Mouse (Mus musculus): ENCODE data around the gene Evi2a. TPM values are rescaled to one million over a fixed set of nuclear protein-coding genes. Genes with fewer than 3 reads are reported as not detected.

Gene Evi2a
- polyA plus RNA-seq, 1 experiment from 2014 or later, result 4.3 TPM

- Histone ChIP-seq H3K36me3 (no peaks in the 10 kb centered on the region; the same call in 1 of the 2 replicates), H3K9me3 (no peaks in the 10 kb centered on the region), H3K4me3 (no peak overlapping the region), H3K4me2 (replicated peaks) (no peak overlapping the region), H3K9ac (no peak overlapping the region), H3K27me3 (replicated peaks) (no peaks in the 10 kb centered on the region), H3K27ac (no peak overlapping the region), H3K4me1 (no peaks in the 10 kb centered on the region)
- 87% methylated on average over 1 of the region's 1 CpGs for WGBS
- no peak for ATAC-seq (ENCODE audit: low FRiP score, low read depth)
These were observed 7.5 kb downstream of the Evi2a start for GRCm38 (mm10) chr11:79522944-79523343.

- ATAC-seq (ENCODE audit: low FRiP score, low read depth), result no peak
These were observed 8.5 kb downstream of the Evi2a start for GRCm38 (mm10) chr11:79521930-79522329.

GRCm38 (mm10) chr11:79520772-79521171 lies 9.6 kb downstream of the Evi2a start:
- Histone ChIP-seq H3K4me2 (replicated peaks) (no peak overlapping the region), H3K9ac (no peak overlapping the region), H3K36me3 (no peaks in the 10 kb centered on the region), H3K27ac (no peak overlapping the region), H3K4me1 (no peaks in the 10 kb centered on the region), H3K9me3 (no peaks in the 10 kb centered on the region), H3K27me3 (replicated peaks) (no peaks in the 10 kb centered on the region), H3K4me3 (no peak overlapping the region)
- no peak for ATAC-seq (ENCODE audit: low FRiP score, low read depth)

More at GRCm38 (mm10) chr11:79521930-79522329, 8.5 kb downstream of the Evi2a start:
- no peaks in the 10 kb centered on the region for H3K9me3 ChIP-seq
- no peak overlapping the region for H3K9ac ChIP-seq
- H3K27me3 ChIP-seq (replicated peaks), result no peaks in the 10 kb centered on the region
- H3K4me2 ChIP-seq (replicated peaks), result no peak overlapping the region
- no peaks in the 10 kb centered on the region for H3K4me1 ChIP-seq
- no peak overlapping the region for H3K27ac ChIP-seq
- H3K36me3 ChIP-seq, result no peaks in the 10 kb centered on the region
- no peak overlapping the region for H3K4me3 ChIP-seq

GRCm38 (mm10) chr11:79519878-79520291 lies 10.5 kb downstream of the Evi2a start:
- Histone ChIP-seq H3K36me3 (no peaks in the 10 kb centered on the region), H3K27ac (no peak overlapping the region), H3K4me1 (no peaks in the 10 kb centered on the region), H3K27me3 (replicated peaks) (no peaks in the 10 kb centered on the region), H3K9me3 (no peaks in the 10 kb centered on the region), H3K4me3 (no peak overlapping the region), H3K9ac (no peak overlapping the region), H3K4me2 (replicated peaks) (no peak overlapping the region)
- WGBS, result 91% methylated on average over 1 of the region's 1 CpGs
- no peak for ATAC-seq (ENCODE audit: low FRiP score, low read depth)

GRCm38 (mm10) chr11:79519299-79519698 lies 11.1 kb downstream of the Evi2a start:
- no peak for ATAC-seq (ENCODE audit: low FRiP score, low read depth)
- no peak overlapping the region for H3K4me2 ChIP-seq (replicated peaks)
- no peak overlapping the region for H3K4me3 ChIP-seq
- H3K9me3 ChIP-seq, result no peaks in the 10 kb centered on the region
- no peak overlapping the region for H3K9ac ChIP-seq
- H3K27ac ChIP-seq, result no peak overlapping the region
- H3K36me3 ChIP-seq, result no peaks in the 10 kb centered on the region
- no peaks in the 10 kb centered on the region for H3K4me1 ChIP-seq
- WGBS, result 88% methylated on average over 6 of the region's 6 CpGs
- H3K27me3 ChIP-seq (replicated peaks), result no peaks in the 10 kb centered on the region

- H3K27me3 ChIP-seq (replicated peaks), result no peaks in the 10 kb centered on the region
- WGBS, result 98% methylated on average over 2 of the region's 2 CpGs
- H3K36me3 ChIP-seq, result no peaks in the 10 kb centered on the region
- no peaks in the 10 kb centered on the region for H3K4me1 ChIP-seq
- ATAC-seq (ENCODE audit: low FRiP score, low read depth), result no peak
- H3K4me3 ChIP-seq, result no peak overlapping the region
- H3K9me3 ChIP-seq, result no peaks in the 10 kb centered on the region
- no peak overlapping the region for H3K27ac ChIP-seq
- H3K4me2 ChIP-seq (replicated peaks), result no peak overlapping the region
- H3K9ac ChIP-seq, result no peak overlapping the region
These were observed 14.6 kb downstream of the Evi2a start for GRCm38 (mm10) chr11:79515798-79516197.

GRCm38 (mm10) chr11:79515331-79515730 lies 15.1 kb downstream of the Evi2a start:
- H3K4me2 ChIP-seq (replicated peaks), result no peak overlapping the region
- no peaks in the 10 kb centered on the region for H3K36me3 ChIP-seq
- 82% methylated on average over 6 of the region's 6 CpGs for WGBS
- H3K9ac ChIP-seq, result no peak overlapping the region
- H3K4me1 ChIP-seq, result no peaks in the 10 kb centered on the region
- H3K4me3 ChIP-seq, result no peak overlapping the region
- no peak for ATAC-seq (ENCODE audit: low FRiP score, low read depth)
- no peaks in the 10 kb centered on the region for H3K27me3 ChIP-seq (replicated peaks)
- H3K9me3 ChIP-seq, result no peaks in the 10 kb centered on the region
- no peak overlapping the region for H3K27ac ChIP-seq

- no peak for ATAC-seq (ENCODE audit: low FRiP score, low read depth)
- Histone ChIP-seq H3K36me3 (no peaks in the 10 kb centered on the region), H3K4me2 (replicated peaks) (no peak overlapping the region), H3K27me3 (replicated peaks) (no peaks in the 10 kb centered on the region), H3K9ac (no peak overlapping the region), H3K9me3 (no peaks in the 10 kb centered on the region), H3K4me3 (no peak overlapping the region), H3K27ac (no peak overlapping the region), H3K4me1 (no peaks in the 10 kb centered on the region)
- WGBS, result 93% methylated on average over 3 of the region's 3 CpGs
These were observed 18.4 kb downstream of the Evi2a start for GRCm38 (mm10) chr11:79511970-79512369.

- Histone ChIP-seq H3K9me3 (no peaks in the 10 kb centered on the region), H3K4me1 (peaks cover 4% of the 10 kb centered on the region; the same call in 1 of the 2 replicates), H3K9ac (no peak overlapping the region), H3K4me3 (no peak overlapping the region), H3K36me3 (no peaks in the 10 kb centered on the region), H3K27ac (no peak overlapping the region), H3K4me2 (replicated peaks) (no peak overlapping the region), H3K27me3 (replicated peaks) (no peaks in the 10 kb centered on the region)
- ATAC-seq (ENCODE audit: low FRiP score, low read depth), result no peak
- 75% methylated on average over 7 of the region's 7 CpGs for WGBS
These were observed 25.9 kb downstream of the Evi2a start for GRCm38 (mm10) chr11:79504506-79504905.

GRCm38 (mm10) chr11:79503845-79504244 lies 26.6 kb downstream of the Evi2a start, which contains the start of gene Omg:
Omg (minus strand) TSS chr11:79504084.
- H3K9me3 ChIP-seq, result no peaks in the 10 kb centered on the region
- H3K27me3 ChIP-seq (replicated peaks), result no peaks in the 10 kb centered on the region
- 37% methylated on average over 8 of the region's 8 CpGs for WGBS
- no peak within 1 kb of the TSS for H3K27ac ChIP-seq
- H3K4me2 ChIP-seq (replicated peaks), result no peak within 1 kb of the TSS
- H3K36me3 ChIP-seq, result no peaks in the 10 kb centered on the region
- peaks cover 4% of the 10 kb centered on the region; the same call in 1 of the 2 replicates for H3K4me1 ChIP-seq
- no peak for ATAC-seq (ENCODE audit: low FRiP score, low read depth)
- H3K9ac ChIP-seq, result no peak within 1 kb of the TSS
- H3K4me3 ChIP-seq, result no peak within 1 kb of the TSS

- no peak overlapping the region for H3K4me2 ChIP-seq (replicated peaks)
- ATAC-seq (ENCODE audit: low FRiP score, low read depth), result no peak
- H3K27ac ChIP-seq, result no peak overlapping the region
- no peaks in the 10 kb centered on the region for H3K27me3 ChIP-seq (replicated peaks)
- H3K9ac ChIP-seq, result no peak overlapping the region
- H3K4me3 ChIP-seq, result no peak overlapping the region
- H3K9me3 ChIP-seq, result no peaks in the 10 kb centered on the region
- H3K4me1 ChIP-seq, result peaks cover 4% of the 10 kb centered on the region; the same call in 1 of the 2 replicates
- 34% methylated on average over 2 of the region's 2 CpGs for WGBS
- H3K36me3 ChIP-seq, result no peaks in the 10 kb centered on the region
These were observed 27.5 kb downstream of the Evi2a start for GRCm38 (mm10) chr11:79502917-79503316.

- no peaks in the 10 kb centered on the region for H3K4me1 ChIP-seq
- ATAC-seq (ENCODE audit: low FRiP score, low read depth), result no peak
- WGBS, result 83% methylated on average over 10 of the region's 10 CpGs
- H3K27me3 ChIP-seq (replicated peaks), result no peaks in the 10 kb centered on the region
- H3K9me3 ChIP-seq, result no peaks in the 10 kb centered on the region
- H3K9ac ChIP-seq, result no peak overlapping the region
- H3K4me3 ChIP-seq, result no peak overlapping the region
- H3K36me3 ChIP-seq, result peaks cover 9% of the 10 kb centered on the region
- no peak overlapping the region for H3K4me2 ChIP-seq (replicated peaks)
- no peak overlapping the region for H3K27ac ChIP-seq
These were observed 35.2 kb downstream of the Evi2a start for GRCm38 (mm10) chr11:79494976-79495800.

GRCm38 (mm10) chr11:79484721-79485120 lies 45.7 kb downstream of the Evi2a start:
- Histone ChIP-seq H3K36me3 (peaks cover 25% of the 10 kb centered on the region), H3K4me2 (replicated peaks) (no peak overlapping the region), H3K9ac (no peak overlapping the region), H3K9me3 (no peaks in the 10 kb centered on the region), H3K27me3 (replicated peaks) (no peaks in the 10 kb centered on the region), H3K4me1 (no peaks in the 10 kb centered on the region), H3K4me3 (no peak overlapping the region), H3K27ac (no peak overlapping the region)
- no peak for ATAC-seq (ENCODE audit: low FRiP score, low read depth)
